Mouse (Mus musculus) kidney, postnatal 25 days (tissue): Measurements from ENCODE around the gene Baiap2l1.
"Not testable (repeated sequence)": the region's sequence is repeated elsewhere in the genome, so short reads cannot be mapped to it uniquely, and the experiment has no call there.

ENCODE experiments used
- DNase-seq, 2 experiments: peaks; one replicate each; pipeline ENCODE4 v3.0.0; 2021; ENCODE audit warnings: mixed read lengths in 2 of 2

Gene Baiap2l1

GRCm38 (mm10) chr5:144357881-144358591 lies at the start of gene Baiap2l1:
TSS of gene Baiap2l1 (minus strand) at chr5:144358112.
- DNase-seq = peak; percentile 99 to 100

- no peak for DNase-seq
Measured at GRCm38 (mm10) chr5:144406256-144406655, 48.3 kb upstream of the Baiap2l1 start.

GRCm38 (mm10) chr5:144400821-144401220 lies 42.9 kb upstream of the Baiap2l1 start:
- no peak for DNase-seq

- DNase-seq = no peak
Measured at GRCm38 (mm10) chr5:144397566-144397965, 39.7 kb upstream of the Baiap2l1 start.

GRCm38 (mm10) chr5:144394142-144394541 lies 36.2 kb upstream of the Baiap2l1 start:
- no peak for DNase-seq

GRCm38 (mm10) chr5:144387851-144388250 lies 29.9 kb upstream of the Baiap2l1 start:
- DNase-seq = peak; percentile 54 to 59

GRCm38 (mm10) chr5:144383936-144384335 lies 26.0 kb upstream of the Baiap2l1 start:
- no peak for DNase-seq

GRCm38 (mm10) chr5:144381782-144382181 lies 23.9 kb upstream of the Baiap2l1 start:
- DNase-seq = peak in 1 of 2 experiments; percentile 54

- no peak for DNase-seq
Measured at GRCm38 (mm10) chr5:144380689-144381088, 22.8 kb upstream of the Baiap2l1 start.

GRCm38 (mm10) chr5:144379431-144379830 lies 21.5 kb upstream of the Baiap2l1 start:
- DNase-seq = no peak

- DNase-seq = no peak
Measured at GRCm38 (mm10) chr5:144372885-144373284, 15.0 kb upstream of the Baiap2l1 start.

- DNase-seq = no peak
Measured at GRCm38 (mm10) chr5:144372177-144372576, 14.3 kb upstream of the Baiap2l1 start.

GRCm38 (mm10) chr5:144370986-144371385 lies 13.1 kb upstream of the Baiap2l1 start:
- DNase-seq = no peak

GRCm38 (mm10) chr5:144368661-144369205 lies 10.8 kb upstream of the Baiap2l1 start:
- no peak for DNase-seq

- not testable (repeated sequence) for DNase-seq
Measured at GRCm38 (mm10) chr5:144366551-144366950, 8.6 kb upstream of the Baiap2l1 start.

- DNase-seq = no peak
Measured at GRCm38 (mm10) chr5:144364680-144365357, 6.9 kb upstream of the Baiap2l1 start.

- peak; percentile 77 to 92 for DNase-seq
Measured at GRCm38 (mm10) chr5:144360346-144360745, 2.4 kb upstream of the Baiap2l1 start.

GRCm38 (mm10) chr5:144359886-144360285 lies 2.0 kb upstream of the Baiap2l1 start:
- peak in 1 of 2 experiments; percentile 47 for DNase-seq

- no peak for DNase-seq
Measured at GRCm38 (mm10) chr5:144358592-144358917, 643 bp upstream of the Baiap2l1 start.

- DNase-seq = no peak
Measured at GRCm38 (mm10) chr5:144357551-144357880, 396 bp downstream of the Baiap2l1 start.

GRCm38 (mm10) chr5:144356776-144357455 lies 996 bp downstream of the Baiap2l1 start:
- DNase-seq = no peak

- DNase-seq = no peak
Measured at GRCm38 (mm10) chr5:144352250-144353047, 5.5 kb downstream of the Baiap2l1 start.

- no peak for DNase-seq
Measured at GRCm38 (mm10) chr5:144351185-144351584, 6.7 kb downstream of the Baiap2l1 start.
